Mouse (Mus musculus): ENCODE results near the gene Srsf3. TPM values are rescaled to one million over a fixed set of nuclear protein-coding genes. Genes with fewer than 3 reads are reported as not detected.
"Not testable (repeated sequence)": the region's sequence is repeated elsewhere in the genome, so short reads cannot be mapped to it uniquely, and the experiment has no call there.

Srsf3 gene
- polyA plus RNA-seq, 1 experiment = 110 TPM

DNA sequence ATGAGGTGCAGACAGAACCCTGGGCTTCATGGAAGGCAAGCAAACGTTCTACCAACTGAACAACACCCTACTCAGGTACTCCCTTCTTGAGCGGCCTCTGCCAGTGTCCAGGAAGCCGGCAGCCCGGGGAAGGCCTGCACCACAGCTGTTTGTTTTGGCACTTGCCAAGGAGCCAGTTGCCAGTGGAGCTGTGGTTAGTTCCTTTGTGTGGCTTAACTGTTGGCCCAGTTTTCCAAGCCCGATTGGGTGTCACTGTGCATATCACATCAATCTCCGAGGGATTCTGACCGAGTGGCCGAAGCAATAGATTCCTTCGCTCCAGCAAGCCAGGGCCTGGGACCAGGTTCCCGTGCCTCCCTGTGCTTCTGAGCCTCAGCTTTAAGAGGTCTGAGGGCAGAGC lies 25.5 kb downstream of the Srsf3 start:
- Histone ChIP-seq H3K4me1 (ENCODE audit: control insufficient read depth, insufficient read depth, low read length) (peaks cover 5% of the 10 kb centered on the region), H3K27ac (ENCODE audit: insufficient read depth, low read length) (no peak overlapping the region), H3K4me3 (ENCODE audit: insufficient read depth, low read length) (no peak overlapping the region)
- TF ChIP-seq POLR2A (IDR thresholded peaks at IDR 0.05; ENCODE audit: extremely low read depth, insufficient read depth, low read length) (no peak), CTCF (IDR thresholded peaks at IDR 0.05; ENCODE audit: extremely low read depth, insufficient read depth, low read length) (no peak)

DNA sequence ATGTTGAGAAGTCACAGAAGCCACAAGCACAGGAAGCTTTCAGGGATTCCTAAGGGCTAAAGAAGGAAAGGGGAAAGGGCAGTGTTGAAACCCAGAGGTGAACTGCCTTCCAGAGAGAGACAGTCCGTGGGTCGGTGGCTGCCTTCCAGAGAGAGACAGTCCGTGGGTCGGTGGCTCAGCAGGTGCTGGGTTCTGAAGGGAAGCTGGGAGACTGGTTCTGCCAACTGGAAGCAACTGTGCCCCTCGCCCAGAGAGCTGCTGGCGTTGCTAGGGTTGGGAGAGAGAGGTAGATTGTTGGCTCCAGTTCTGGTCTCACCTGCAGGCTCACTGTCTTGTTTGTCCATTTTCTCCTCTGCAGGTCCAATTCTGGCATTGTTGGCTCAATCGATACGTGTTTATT lies 26.1 kb downstream of the Srsf3 start:
- no peak overlapping the region for H3K4me3 ChIP-seq (ENCODE audit: insufficient read depth, low read length)

GRCm38 (mm10) chr17:29059581-29059980 lies 27.2 kb downstream of the Srsf3 start:
- Histone ChIP-seq H3K4me3 (ENCODE audit: insufficient read depth, low read length) (no peak overlapping the region), H3K27ac (ENCODE audit: insufficient read depth, low read length) (no peak overlapping the region), H3K4me1 (ENCODE audit: control insufficient read depth, insufficient read depth, low read length) (peaks cover 3% of the 10 kb centered on the region)
- no peak for TF ChIP-seq CTCF (IDR thresholded peaks at IDR 0.05; ENCODE audit: extremely low read depth, insufficient read depth, low read length)
- no peak for TF ChIP-seq POLR2A (IDR thresholded peaks at IDR 0.05; ENCODE audit: extremely low read depth, insufficient read depth, low read length)

More for the DNA sequence above, 26.1 kb downstream of the Srsf3 start:
- Histone ChIP-seq H3K27ac (ENCODE audit: insufficient read depth, low read length) (no peak overlapping the region), H3K4me1 (ENCODE audit: control insufficient read depth, insufficient read depth, low read length) (peaks cover 5% of the 10 kb centered on the region)
- TF ChIP-seq CTCF (IDR thresholded peaks at IDR 0.05; ENCODE audit: extremely low read depth, insufficient read depth, low read length) (no peak), POLR2A (IDR thresholded peaks at IDR 0.05; ENCODE audit: extremely low read depth, insufficient read depth, low read length) (no peak)

GRCm38 (mm10) chr17:29060946-29061345 lies 28.5 kb downstream of the Srsf3 start:
- H3K4me1 ChIP-seq (ENCODE audit: control insufficient read depth, insufficient read depth, low read length) = peaks cover 2% of the 10 kb centered on the region
- no peak overlapping the region for H3K27ac ChIP-seq (ENCODE audit: insufficient read depth, low read length)
- TF ChIP-seq POLR2A (IDR thresholded peaks at IDR 0.05; ENCODE audit: extremely low read depth, insufficient read depth, low read length) = no peak
- TF ChIP-seq CTCF (IDR thresholded peaks at IDR 0.05; ENCODE audit: extremely low read depth, insufficient read depth, low read length) = no peak
- no peak overlapping the region for H3K4me3 ChIP-seq (ENCODE audit: insufficient read depth, low read length)

DNA sequence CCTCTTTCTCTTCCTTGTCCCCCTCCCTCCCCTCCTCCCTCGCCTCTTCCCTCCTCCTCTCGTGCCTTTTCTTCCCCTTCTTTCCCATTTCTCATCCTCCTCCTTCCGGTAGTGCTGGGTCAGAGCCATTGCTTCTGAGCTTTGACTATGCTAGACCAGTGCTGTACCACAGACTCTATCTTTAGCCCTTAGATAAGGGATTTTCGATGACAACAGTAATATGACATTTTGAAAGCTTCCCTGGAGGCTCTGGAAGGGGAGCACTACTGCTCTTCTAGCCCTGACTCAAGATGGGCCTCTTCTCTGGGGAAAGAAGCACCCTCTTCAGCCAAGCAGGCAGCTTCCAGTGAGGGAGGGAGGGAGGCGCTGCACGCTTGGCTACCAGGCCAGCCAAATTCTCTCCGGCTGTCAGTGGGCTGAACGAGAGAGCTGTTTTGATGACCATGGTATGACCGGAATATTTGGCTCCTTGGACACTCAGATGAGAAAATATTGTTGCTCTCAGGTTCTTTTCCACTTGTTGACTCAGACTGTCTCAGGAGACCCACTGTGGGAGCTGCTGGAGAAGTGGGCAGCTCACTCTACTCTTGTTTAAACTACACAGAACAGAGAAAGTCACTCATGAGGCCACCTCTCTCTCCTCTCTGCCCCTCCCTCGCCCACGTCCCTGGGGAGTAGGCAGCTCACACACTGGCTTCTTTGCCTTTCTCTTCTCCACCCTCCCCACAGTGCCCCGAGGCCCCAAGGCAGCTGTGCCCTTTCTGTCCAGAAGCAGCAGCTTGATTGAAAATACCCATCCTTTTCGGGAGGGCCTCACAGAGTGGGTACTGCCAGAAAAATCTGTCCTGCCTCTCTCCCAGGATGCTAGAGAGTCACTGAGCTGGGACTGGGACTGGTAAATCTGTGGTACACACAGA lies 29.9 kb downstream of the Srsf3 start:
- Histone ChIP-seq H3K4me1 (ENCODE audit: control insufficient read depth, insufficient read depth, low read length) (no peaks in the 10 kb centered on the region; the same call in 1 of the 2 replicates), H3K27ac (ENCODE audit: insufficient read depth, low read length) (no peak overlapping the region), H3K4me3 (ENCODE audit: insufficient read depth, low read length) (no peak overlapping the region)
- TF ChIP-seq CTCF (IDR thresholded peaks at IDR 0.05; ENCODE audit: extremely low read depth, insufficient read depth, low read length) (no peak), POLR2A (IDR thresholded peaks at IDR 0.05; ENCODE audit: extremely low read depth, insufficient read depth, low read length) (no peak)

GRCm38 (mm10) chr17:29063121-29063987 lies 30.9 kb downstream of the Srsf3 start:
- Histone ChIP-seq H3K4me3 (ENCODE audit: insufficient read depth, low read length) (no peak overlapping the region), H3K27ac (ENCODE audit: insufficient read depth, low read length) (no peak overlapping the region)

GRCm38 (mm10) chr17:29063988-29064285 lies 31.5 kb downstream of the Srsf3 start:
- TF ChIP-seq CTCF (IDR thresholded peaks at IDR 0.05; ENCODE audit: extremely low read depth, insufficient read depth, low read length) (no peak), POLR2A (IDR thresholded peaks at IDR 0.05; ENCODE audit: extremely low read depth, insufficient read depth, low read length) (no peak)
- Histone ChIP-seq H3K4me3 (ENCODE audit: insufficient read depth, low read length) (no peak overlapping the region), H3K4me1 (ENCODE audit: control insufficient read depth, insufficient read depth, low read length) (peaks cover 2% of the 10 kb centered on the region; the same call in 1 of the 2 replicates), H3K27ac (ENCODE audit: insufficient read depth, low read length) (no peak overlapping the region)

More at GRCm38 (mm10) chr17:29063121-29063987, 30.9 kb downstream of the Srsf3 start:
- TF ChIP-seq POLR2A (IDR thresholded peaks at IDR 0.05; ENCODE audit: extremely low read depth, insufficient read depth, low read length) (no peak), CTCF (IDR thresholded peaks at IDR 0.05; ENCODE audit: extremely low read depth, insufficient read depth, low read length) (no peak)
- peaks cover under 1% of the 10 kb centered on the region; the same call in 1 of the 2 replicates for H3K4me1 ChIP-seq (ENCODE audit: control insufficient read depth, insufficient read depth, low read length)

DNA sequence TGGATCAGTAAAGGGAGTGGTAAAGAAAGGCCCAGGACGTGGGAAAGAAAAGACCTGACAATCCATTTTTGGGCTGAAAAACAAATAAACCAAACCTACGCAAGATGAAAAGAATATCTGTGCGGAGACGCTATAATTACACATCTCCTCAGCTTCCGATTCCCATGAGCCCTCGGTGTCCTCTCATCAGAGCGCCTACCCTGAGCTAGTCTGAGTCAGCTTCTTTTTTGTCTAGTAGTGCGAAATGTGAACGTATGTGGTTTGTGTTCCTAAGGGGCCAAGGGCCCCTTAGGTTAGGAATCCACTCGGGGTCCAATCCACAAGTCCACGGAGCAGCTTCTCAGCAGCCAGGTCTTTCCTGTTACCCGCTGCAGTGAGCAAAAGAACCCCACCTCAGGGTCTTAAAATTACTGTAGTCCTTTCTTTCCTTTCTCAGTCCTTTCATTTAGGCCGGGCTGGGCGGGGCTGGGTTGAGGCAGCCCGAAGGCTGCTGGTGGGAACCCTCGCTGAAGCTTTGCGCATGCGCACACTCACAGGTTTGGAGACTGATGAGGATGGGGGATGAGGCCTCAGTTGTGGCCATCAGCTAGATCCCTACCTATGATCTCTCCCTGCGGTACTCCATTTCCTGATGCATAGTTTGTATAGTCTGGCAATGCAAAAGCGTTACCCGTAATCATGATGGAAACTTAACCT lies 33.0 kb downstream of the Srsf3 start:
- no peak for TF ChIP-seq CTCF (IDR thresholded peaks at IDR 0.05; ENCODE audit: extremely low read depth, insufficient read depth, low read length)
- TF ChIP-seq POLR2A (IDR thresholded peaks at IDR 0.05; ENCODE audit: extremely low read depth, insufficient read depth, low read length) = no peak
- Histone ChIP-seq H3K4me3 (ENCODE audit: insufficient read depth, low read length) (no peak overlapping the region), H3K4me1 (ENCODE audit: control insufficient read depth, insufficient read depth, low read length) (peaks cover 2% of the 10 kb centered on the region; the same call in 1 of the 2 replicates)

GRCm38 (mm10) chr17:29065971-29066370 lies 33.5 kb downstream of the Srsf3 start:
- TF ChIP-seq CTCF (IDR thresholded peaks at IDR 0.05; ENCODE audit: extremely low read depth, insufficient read depth, low read length) (no peak), POLR2A (IDR thresholded peaks at IDR 0.05; ENCODE audit: extremely low read depth, insufficient read depth, low read length) (no peak)
- Histone ChIP-seq H3K4me3 (ENCODE audit: insufficient read depth, low read length) (no peak overlapping the region), H3K4me1 (ENCODE audit: control insufficient read depth, insufficient read depth, low read length) (peaks cover 2% of the 10 kb centered on the region; the same call in 1 of the 2 replicates), H3K27ac (ENCODE audit: insufficient read depth, low read length) (no peak overlapping the region)

More for the DNA sequence above, 33.0 kb downstream of the Srsf3 start:
- no peak overlapping the region for H3K27ac ChIP-seq (ENCODE audit: insufficient read depth, low read length)

DNA sequence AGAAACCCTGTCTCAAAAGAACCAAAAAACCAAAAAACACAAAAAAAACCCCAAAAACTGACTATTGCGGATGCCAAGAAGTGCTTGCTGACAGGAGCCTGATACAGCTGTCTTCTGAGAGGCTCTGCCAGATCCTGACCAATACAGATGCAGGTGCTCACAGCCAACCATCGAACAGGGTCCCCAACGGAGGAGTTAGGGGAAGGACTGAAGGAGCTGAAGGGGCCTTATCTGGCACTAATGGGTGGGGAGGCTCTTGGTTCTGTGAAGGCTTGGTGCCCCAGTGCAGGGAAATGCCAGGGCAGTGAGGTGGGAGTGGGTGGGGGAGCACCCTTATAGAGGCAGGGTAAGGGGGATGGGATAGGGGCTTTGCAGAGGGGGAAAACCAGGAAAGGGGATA lies 35.0 kb downstream of the Srsf3 start:
- not testable (repeated sequence) for H3K27ac ChIP-seq (ENCODE audit: insufficient read depth, low read length); H3K4me1 ChIP-seq (ENCODE audit: control insufficient read depth, insufficient read depth, low read length); H3K4me3 ChIP-seq (ENCODE audit: insufficient read depth, low read length)

Measured in cortical plate, adult 2 months (tissue).